Comparison of ENCODE assay signal across 13 mouse cellular contexts in the genomic region with DNA sequence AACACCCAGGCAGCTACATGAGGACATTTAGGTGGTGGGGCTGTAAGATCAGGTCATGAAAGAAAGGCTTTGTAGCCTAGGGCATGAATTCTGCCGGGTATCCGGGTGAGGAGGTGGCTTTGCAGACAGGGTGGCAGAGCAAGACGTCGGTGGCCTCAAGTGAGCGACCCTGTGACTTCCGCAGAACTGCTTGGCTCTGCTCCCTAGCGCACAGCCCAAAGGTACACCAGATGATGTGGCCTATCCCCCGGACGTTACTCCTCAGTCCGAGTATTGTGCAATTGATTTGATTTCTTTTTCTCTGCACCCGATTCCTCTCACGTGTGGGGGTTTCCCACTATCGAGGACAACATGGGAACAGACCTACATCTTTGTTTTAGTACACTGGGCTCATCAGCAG. TPM values are rescaled to one million over a fixed set of nuclear protein-coding genes. Genes with fewer than 3 reads are reported as not detected.
DNase-seq lines count a peak whose midpoint lies in the region; ATAC-seq lines count a peak whose summit lies in the region.
"Had no signal": no experiment of that assay in that cellular context is flagged by ENCODE, and none has a peak within 500 bp of the region (broad histone marks: within the 10 kb centered on the region; RNA-seq: fewer than 3 reads in every experiment).

No protein-coding gene starts in this region.

- peak overlapping the region; percentile 51 for H3K27ac ChIP-seq in kidney, embryonic 15.5 days
- H3K27ac ChIP-seq in limb, embryonic 15.5 days = peak overlapping the region; percentile 40; the same call in 1 of the 2 replicates

- no peak overlapping the region for H3K4me3 ChIP-seq in kidney, embryonic 15.5 days (replicated peaks)
- no peak overlapping the region for H3K4me3 ChIP-seq in limb, embryonic 15.5 days

- 46% methylated on average over 13 of the region's 13 CpGs for WGBS in kidney, embryonic 15.5 days
- WGBS in limb, embryonic 15.5 days = 43% methylated on average over 13 of the region's 13 CpGs

- no peak overlapping the region for H3K4me2 ChIP-seq in kidney, embryonic 15.5 days
- no peak overlapping the region for H3K4me2 ChIP-seq in limb, embryonic 15.5 days

- DNase-seq in kidney, adult 9 months = no peak
- peak; percentile 40 for DNase-seq in testis, postnatal 10 days (ENCODE audit: low spot score)
- no peak for DNase-seq in testis, postnatal 14 days (ENCODE audit: low spot score)
- no peak for DNase-seq in retina, embryonic 14.5 days (ENCODE audit: low spot score)
- no peak for DNase-seq in layer of hippocampus, adult 9-11 months
- DNase-seq: heart, postnatal 14 days; kidney, postnatal 4 days; liver; right cerebral cortex, postnatal 25 days; thymus, postnatal 4 days had no signal

- no peaks in the 10 kb centered on the region for H3K9me3 ChIP-seq in kidney, embryonic 15.5 days (replicated peaks)
- no peaks in the 10 kb centered on the region for H3K9me3 ChIP-seq in limb, embryonic 15.5 days

- no peak overlapping the region for H3K9ac ChIP-seq in kidney, embryonic 15.5 days
- H3K9ac ChIP-seq in limb, embryonic 15.5 days = no peak overlapping the region

- peak; percentile 62; the same call in 1 of the 2 replicates for ATAC-seq in kidney, embryonic 15.5 days (replicated peaks; ENCODE audit: low FRiP score)
- no peak for ATAC-seq in limb, embryonic 15.5 days (ENCODE audit: insufficient number of reproducible peaks, low FRiP score, low TSS enrichment, low read depth)

- peaks cover 43% of the 10 kb centered on the region for H3K36me3 ChIP-seq in kidney, embryonic 15.5 days
- peaks cover 19% of the 10 kb centered on the region for H3K36me3 ChIP-seq in limb, embryonic 15.5 days
- H3K36me3 ChIP-seq: G1E had no signal

- peaks cover 27% of the 10 kb centered on the region for H3K4me1 ChIP-seq in kidney, embryonic 15.5 days
- peaks cover 20% of the 10 kb centered on the region for H3K4me1 ChIP-seq in limb, embryonic 15.5 days

- no peaks in the 10 kb centered on the region for H3K27me3 ChIP-seq in kidney, embryonic 15.5 days
- H3K27me3 ChIP-seq in limb, embryonic 15.5 days = no peaks in the 10 kb centered on the region

RNA-seq across cellular contexts. Expression of gene Slc38a1, which starts 49.7 kb away (rescaled TPM):
- 69.9 and 74.8 TPM in 2 replicates for polyA plus RNA-seq in kidney, embryonic 15.5 days (2015; fragmentation: Nextera tagmentation; extraction: Ambion mirVana)
- 48.0 and 54.0 TPM in 2 replicates for polyA plus RNA-seq in limb, embryonic 15.5 days (2015; fragmentation: Nextera tagmentation; extraction: Ambion mirVana)
- polyA plus RNA-seq: G1E had no signal
